Mouse (Mus musculus) lung, embryonic 16.5 days (tissue): ENCODE measurements around the gene Castor1. TPM values are rescaled to one million over a fixed set of nuclear protein-coding genes. Genes with fewer than 3 reads are reported as not detected.

Experiments used
- ATAC-seq: fragments of 200-750 bp; cut with Nextera tagmentation; 2 replicates; pipeline ENCODE4 v1.8.0; 2017; ENCODE audit warnings: low read depth, mild to moderate bottlenecking, moderate library complexity
- H3K27ac ChIP-seq: fragments of 300-500 bp; sonication (generic); 2 replicates; pipeline ENCODE4 v1.5.1; 2014; ENCODE audit warnings: mild to moderate bottlenecking, control low read depth, low read length
- H3K27me3 ChIP-seq: fragments of 300-500 bp; sonication (generic); 2 replicates; pipeline ENCODE4 v1.6.1; 2014; ENCODE audit warnings: low read depth, low read length, mixed read lengths; ENCODE audit not compliant: control insufficient read depth, insufficient read depth
- H3K36me3 ChIP-seq: fragments of 300-500 bp; sonication (generic); 2 replicates; pipeline ENCODE4 v1.6.1; 2014; ENCODE audit warnings: low read length; ENCODE audit not compliant: control insufficient read depth, insufficient read depth
- H3K4me1 ChIP-seq: fragments of 300-500 bp; sonication (generic); replicated peaks from 2 replicates; pipeline ENCODE4 v1.6.1; 2014; ENCODE audit warnings: low read length, mixed read lengths; ENCODE audit not compliant: control insufficient read depth, insufficient read depth
- H3K4me2 ChIP-seq: fragments of 300-500 bp; sonication (generic); 2 replicates; pipeline ENCODE4 v1.6.1; 2014; ENCODE audit warnings: low read depth, low read length, control low read depth
- H3K4me3 ChIP-seq: fragments of 300-500 bp; sonication (generic); 2 replicates; pipeline ENCODE4 v1.5.1; 2014; ENCODE audit warnings: mild to moderate bottlenecking, low read length, control low read depth
- H3K9ac ChIP-seq: fragments of 300-500 bp; sonication (generic); 2 replicates; pipeline ENCODE4 v1.6.1; 2014; ENCODE audit warnings: low read length, control low read depth
- H3K9me3 ChIP-seq: fragments of 300-500 bp; sonication (generic); 2 replicates; pipeline ENCODE4 v1.6.1; 2016; ENCODE audit warnings: low read length; ENCODE audit not compliant: control insufficient read depth
- whole genome bisulfite sequencing: fragments of 180-500 bp; shearing (Covaris S2); extraction: QIAGEN DNeasy Blood & Tissue Kit; methylation state at CpG from one replicate; pipeline ENCODE4 v1.1.7; 2014; 5-methylcytosine and 5-hydroxymethylcytosine counted together
- polyA plus RNA-seq: library from polyadenylated mRNA; unstranded; fragments of >200 nt; fragmentation: Nextera tagmentation; extraction: Ambion mirVana; gene quantifications from 2 replicates; pipeline ENCODE4 v1.2.1, GENCODE M21; 2015

The Castor1 gene
- polyA plus RNA-seq, 1 experiment from 2014 or later, result 6.5 TPM

DNA sequence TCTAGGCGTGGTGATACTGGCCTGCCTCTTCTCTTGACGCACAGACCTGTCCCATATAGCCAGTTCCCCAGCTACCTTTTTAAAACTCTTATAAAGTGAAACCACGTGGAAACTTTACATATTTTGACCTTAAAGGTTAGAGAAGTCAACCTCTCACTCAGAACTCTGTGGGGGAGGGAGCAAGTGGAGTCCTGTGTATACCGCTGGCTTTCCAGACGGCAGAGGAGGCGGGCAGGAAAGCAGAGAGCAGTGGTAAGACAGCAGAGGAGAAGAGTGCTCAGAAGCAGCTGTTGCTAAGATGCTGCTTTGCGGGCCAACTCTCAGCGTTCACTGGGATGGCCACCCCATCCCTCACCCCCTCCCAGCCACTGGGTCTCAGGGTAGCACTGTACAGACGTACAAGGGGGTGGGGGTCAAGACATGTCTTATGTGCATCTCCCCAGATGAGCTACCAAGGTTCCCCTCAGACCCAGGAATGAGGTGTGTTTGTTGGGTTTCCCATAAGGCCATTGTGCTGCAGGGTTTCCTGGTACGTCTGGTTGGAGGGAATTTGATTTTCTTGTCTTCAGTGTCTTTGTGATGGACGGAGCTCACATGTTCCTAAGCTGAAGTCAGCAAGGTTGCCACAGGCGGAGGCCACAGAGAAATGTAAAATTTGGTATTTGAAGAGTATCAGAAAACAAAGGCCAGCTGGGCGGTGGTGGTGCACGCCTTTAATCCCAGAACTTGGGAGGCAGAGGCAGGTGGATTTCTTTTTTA is 29.4 kb downstream of the Castor1 start:
- no peaks in the 10 kb centered on the region; the same call in 1 of the 2 replicates for H3K27me3 ChIP-seq
- no peak overlapping the region for H3K4me3 ChIP-seq
- no peak overlapping the region for H3K4me2 ChIP-seq
- H3K9me3 ChIP-seq, result no peaks in the 10 kb centered on the region
- no peak overlapping the region for H3K9ac ChIP-seq
- H3K27ac ChIP-seq, result no peak overlapping the region
- H3K36me3 ChIP-seq, result no peaks in the 10 kb centered on the region
- no peaks in the 10 kb centered on the region for H3K4me1 ChIP-seq
- WGBS, result 64% methylated on average over 14 of the region's 14 CpGs
- no peak for ATAC-seq

GRCm38 (mm10) chr11:4249151-4249550 is 31.1 kb downstream of the Castor1 start:
- Histone ChIP-seq H3K9me3 (no peaks in the 10 kb centered on the region), H3K27me3 (no peaks in the 10 kb centered on the region; the same call in 1 of the 2 replicates), H3K27ac (no peak overlapping the region), H3K36me3 (no peaks in the 10 kb centered on the region), H3K4me3 (no peak overlapping the region), H3K4me1 (no peaks in the 10 kb centered on the region), H3K9ac (no peak overlapping the region), H3K4me2 (no peak overlapping the region)
- ATAC-seq, result no peak
- 78% methylated on average over 3 of the region's 3 CpGs for WGBS

DNA sequence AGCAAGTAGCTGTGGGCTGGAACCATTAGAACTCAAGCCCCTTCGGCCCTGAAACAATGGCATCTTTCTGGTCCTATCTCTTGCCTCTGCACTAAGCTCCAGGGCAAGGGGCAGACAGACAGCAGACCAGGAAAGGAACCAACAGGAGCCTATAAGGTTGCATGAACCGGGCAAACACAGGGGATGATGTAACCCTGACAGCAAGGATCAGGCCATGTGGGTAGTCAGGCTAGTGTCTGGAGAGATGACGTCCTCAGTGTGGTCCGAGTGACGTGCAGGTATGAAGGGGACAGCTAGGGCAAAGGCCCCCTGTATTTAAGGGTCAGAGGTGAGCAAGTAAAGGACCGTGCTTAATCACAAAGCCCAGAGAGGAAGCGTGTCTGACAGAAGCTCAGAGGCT is 32.3 kb downstream of the Castor1 start:
- Histone ChIP-seq H3K4me3 (no peak overlapping the region), H3K36me3 (no peaks in the 10 kb centered on the region), H3K9me3 (no peaks in the 10 kb centered on the region), H3K4me1 (no peaks in the 10 kb centered on the region), H3K4me2 (no peak overlapping the region), H3K27ac (no peak overlapping the region), H3K27me3 (no peaks in the 10 kb centered on the region; the same call in 1 of the 2 replicates), H3K9ac (no peak overlapping the region)
- no peak for ATAC-seq
- WGBS, result 60% methylated on average over 7 of the region's 7 CpGs

DNA sequence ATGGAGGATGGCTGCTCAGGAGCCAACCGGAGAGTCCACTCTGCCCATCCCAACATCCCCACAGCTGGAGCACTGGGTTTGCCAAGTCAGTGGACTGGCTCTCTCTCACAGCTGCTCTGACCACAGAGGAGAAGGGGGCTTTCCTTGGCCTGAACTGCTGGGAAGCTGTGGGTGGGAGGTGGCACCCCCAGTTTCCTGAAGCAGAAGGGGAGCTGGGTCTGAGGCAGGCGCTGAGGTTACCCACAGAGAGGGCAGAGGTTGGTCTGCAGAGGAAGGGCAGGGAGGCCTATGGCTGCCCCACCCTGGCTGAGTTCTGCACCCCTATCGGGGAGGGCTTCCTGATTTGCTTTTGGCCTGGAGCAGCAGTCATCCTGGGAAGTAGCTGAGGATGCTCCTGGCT is 33.4 kb downstream of the Castor1 start:
- Histone ChIP-seq H3K36me3 (no peaks in the 10 kb centered on the region), H3K4me2 (no peak overlapping the region), H3K4me3 (no peak overlapping the region), H3K9me3 (no peaks in the 10 kb centered on the region), H3K9ac (no peak overlapping the region), H3K27ac (no peak overlapping the region), H3K27me3 (no peaks in the 10 kb centered on the region), H3K4me1 (no peaks in the 10 kb centered on the region)
- 64% methylated on average over 3 of the region's 3 CpGs for WGBS
- ATAC-seq, result no peak

- Histone ChIP-seq H3K36me3 (no peaks in the 10 kb centered on the region), H3K4me3 (no peak overlapping the region), H3K27ac (no peak overlapping the region), H3K4me2 (no peak overlapping the region), H3K4me1 (no peaks in the 10 kb centered on the region), H3K9me3 (no peaks in the 10 kb centered on the region), H3K27me3 (no peaks in the 10 kb centered on the region), H3K9ac (no peak overlapping the region)
- 71% methylated on average over 2 of the region's 2 CpGs for WGBS
- ATAC-seq, result no peak
Measured at GRCm38 (mm10) chr11:4252886-4253285, 34.9 kb downstream of the Castor1 start.

- ATAC-seq, result no peak
- Histone ChIP-seq H3K27me3 (no peaks in the 10 kb centered on the region), H3K4me3 (no peak within 1 kb of the TSS), H3K9me3 (no peaks in the 10 kb centered on the region), H3K4me2 (no peak within 1 kb of the TSS), H3K9ac (no peak within 1 kb of the TSS), H3K4me1 (peaks cover 21% of the 10 kb centered on the region), H3K27ac (no peak within 1 kb of the TSS), H3K36me3 (no peaks in the 10 kb centered on the region)
- WGBS, result 57% methylated on average over 9 of the region's 11 CpGs
Measured at GRCm38 (mm10) chr11:4256846-4257607, 39.0 kb downstream of the Castor1 start, which contains the start of gene Lif. Lif (plus strand) TSS chr11:4257557.

DNA sequence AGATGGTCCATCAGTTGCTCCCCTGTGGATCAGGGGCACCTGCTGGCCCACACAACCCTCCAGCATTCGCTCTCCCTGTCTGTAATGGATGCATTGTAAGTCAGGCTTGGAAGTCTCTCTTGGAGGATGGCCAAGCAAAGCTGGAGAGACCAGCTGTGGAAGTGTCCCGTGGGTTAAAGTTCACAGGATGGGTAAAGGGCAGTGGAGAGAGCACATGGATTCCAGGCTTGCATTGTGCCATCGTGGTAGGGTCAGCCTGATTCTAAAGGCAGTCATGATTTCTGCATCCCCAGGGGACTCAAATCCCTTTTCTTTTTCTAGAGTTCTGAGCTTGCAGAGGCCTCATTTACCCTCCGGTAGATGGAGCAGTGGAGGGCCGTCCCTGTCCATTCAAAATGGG is 39.7 kb downstream of the Castor1 start:
- no peak for ATAC-seq
- Histone ChIP-seq H3K36me3 (no peaks in the 10 kb centered on the region), H3K9me3 (no peaks in the 10 kb centered on the region), H3K27me3 (no peaks in the 10 kb centered on the region), H3K4me3 (no peak overlapping the region), H3K9ac (no peak overlapping the region), H3K4me2 (no peak overlapping the region), H3K27ac (no peak overlapping the region), H3K4me1 (peaks cover 29% of the 10 kb centered on the region)
- WGBS, result 48% methylated on average over 5 of the region's 5 CpGs

DNA sequence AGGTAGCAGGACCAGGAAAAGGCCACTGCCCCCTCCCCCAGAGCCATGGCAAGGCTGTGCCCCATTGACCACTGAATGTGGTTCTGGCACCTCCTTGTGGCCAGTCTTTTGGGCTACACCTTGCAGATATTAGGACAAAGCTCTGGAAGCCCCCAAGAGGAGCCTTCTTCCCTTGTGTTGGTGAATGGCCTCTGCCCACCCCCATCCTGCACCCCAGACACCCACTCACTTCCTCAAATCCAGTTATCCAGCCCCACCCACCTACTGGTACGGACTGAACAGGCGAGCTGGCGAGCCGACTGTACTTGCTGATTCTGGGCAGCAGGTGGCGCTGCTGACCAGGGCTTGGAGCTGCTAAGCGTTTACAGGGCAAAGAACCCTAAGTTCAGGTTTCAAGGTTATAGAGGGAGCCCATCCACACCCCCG is 40.6 kb downstream of the Castor1 start:
- H3K4me1 ChIP-seq, result peaks cover 33% of the 10 kb centered on the region
- peak overlapping the region; percentile 45 for H3K4me2 ChIP-seq
- H3K36me3 ChIP-seq, result no peaks in the 10 kb centered on the region
- no peak overlapping the region for H3K4me3 ChIP-seq
- H3K9me3 ChIP-seq, result no peaks in the 10 kb centered on the region
- no peaks in the 10 kb centered on the region for H3K27me3 ChIP-seq
- 0% methylated on average over 7 of the region's 7 CpGs for WGBS
- ATAC-seq, result peak; percentile 34; the same call in 1 of the 2 replicates
- no peak overlapping the region for H3K9ac ChIP-seq
- no peak overlapping the region for H3K27ac ChIP-seq

DNA sequence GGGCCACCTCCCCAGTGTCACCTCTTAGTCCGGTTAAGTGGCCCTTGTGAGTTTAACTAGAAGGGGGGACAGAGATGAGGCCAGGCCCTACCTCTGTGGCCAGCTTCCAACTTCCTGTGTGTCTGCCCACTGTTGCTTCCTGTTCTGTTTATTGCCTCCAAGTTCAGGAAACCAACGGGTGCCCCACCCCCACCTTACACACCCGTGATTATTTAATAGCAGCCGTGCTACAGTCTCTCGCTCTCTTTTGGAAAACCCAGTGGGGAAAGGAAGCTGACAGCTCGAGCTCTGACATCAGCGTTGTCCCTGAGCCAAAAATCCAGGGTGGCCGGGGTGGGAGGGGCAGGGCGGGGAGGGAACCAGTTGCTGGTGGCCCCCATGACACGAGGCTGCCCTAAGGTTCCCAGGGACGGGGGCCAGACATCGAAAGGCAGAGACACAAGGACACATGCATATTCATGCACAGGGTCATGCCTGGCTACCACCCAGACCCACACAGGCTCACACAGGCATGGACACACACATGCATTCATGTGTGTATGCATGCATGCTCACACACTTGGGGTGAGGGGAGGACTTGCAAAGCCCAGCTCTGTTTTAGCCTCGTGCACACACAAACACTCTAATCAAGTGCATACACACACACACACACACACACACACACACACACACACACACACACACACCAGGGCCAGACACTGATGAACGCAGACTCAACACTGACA is 42.6 kb downstream of the Castor1 start:
- peak; percentile 18; the same call in 1 of the 2 replicates for ATAC-seq
- WGBS, result 7% methylated on average over 14 of the region's 14 CpGs
- Histone ChIP-seq H3K27ac (peak overlapping the region; percentile 51), H3K4me3 (no peak overlapping the region), H3K9ac (peak overlapping the region; percentile 30), H3K4me1 (peaks cover 43% of the 10 kb centered on the region), H3K9me3 (no peaks in the 10 kb centered on the region), H3K4me2 (peak overlapping the region; percentile 41), H3K36me3 (no peaks in the 10 kb centered on the region), H3K27me3 (peaks cover 9% of the 10 kb centered on the region)
